Mouse (Mus musculus) kidney, adult 9 months (tissue): ENCODE measurements around the gene Vmn1r173.
"Not testable (repeated sequence)": the region's sequence is repeated elsewhere in the genome, so short reads cannot be mapped to it uniquely, and the experiment has no call there.

ENCODE experiments used
- DNase-seq: peaks from one replicate; pipeline ENCODE4 v3.0.0; 2022

Vmn1r173 gene

GRCm38 (mm10) chr7:23700403-23700802 lies at the start of gene Vmn1r173:
TSS of gene Vmn1r173 (plus strand) at chr7:23700703.
- DNase-seq = not testable (repeated sequence)

- DNase-seq = no peak
Observed at GRCm38 (mm10) chr7:23658016-23658415, 42.5 kb upstream of the Vmn1r173 start, which contains the start of gene Vmn1r172. TSS of gene Vmn1r172 (plus strand) at chr7:23658316.

- not testable (repeated sequence) for DNase-seq
Observed at GRCm38 (mm10) chr7:23751970-23752369, 51.5 kb downstream of the Vmn1r173 start, which contains the start of gene Vmn1r174. TSS of gene Vmn1r174 (plus strand) at chr7:23752270.
